Mouse (Mus musculus) layer of hippocampus, adult 9-11 months (tissue): Measurements from ENCODE around the gene Scfd2.

Experiments used
- DNase-seq: peaks from one replicate; pipeline ENCODE4 v3.0.0; 2022

The Scfd2 gene

GRCm38 (mm10) chr5:74307242-74307641 is 224.3 kb downstream of the Scfd2 start:
- no peak for DNase-seq

GRCm38 (mm10) chr5:74305533-74306189 is 225.9 kb downstream of the Scfd2 start:
- no peak for DNase-seq

- DNase-seq: no peak
Observed at GRCm38 (mm10) chr5:74304767-74305166, 226.8 kb downstream of the Scfd2 start.

GRCm38 (mm10) chr5:74302331-74302730 is 229.2 kb downstream of the Scfd2 start:
- DNase-seq: no peak

GRCm38 (mm10) chr5:74301443-74301842 is 230.1 kb downstream of the Scfd2 start:
- DNase-seq: no peak

GRCm38 (mm10) chr5:74300931-74301330 is 230.6 kb downstream of the Scfd2 start:
- no peak for DNase-seq

- no peak for DNase-seq
Observed at GRCm38 (mm10) chr5:74300140-74300539, 231.4 kb downstream of the Scfd2 start.

- DNase-seq: no peak
Observed at GRCm38 (mm10) chr5:74297113-74297512, 234.4 kb downstream of the Scfd2 start.

- DNase-seq: no peak
Observed at GRCm38 (mm10) chr5:74296096-74296495, 235.5 kb downstream of the Scfd2 start.

GRCm38 (mm10) chr5:74293513-74293912 is 238.0 kb downstream of the Scfd2 start:
- DNase-seq: no peak

GRCm38 (mm10) chr5:74292050-74292449 is 239.5 kb downstream of the Scfd2 start:
- DNase-seq: no peak

GRCm38 (mm10) chr5:74291575-74291974 is 240.0 kb downstream of the Scfd2 start:
- no peak for DNase-seq

GRCm38 (mm10) chr5:74289957-74290356 is 241.6 kb downstream of the Scfd2 start:
- no peak for DNase-seq

- DNase-seq: no peak
Observed at GRCm38 (mm10) chr5:74288206-74288605, 243.4 kb downstream of the Scfd2 start.

GRCm38 (mm10) chr5:74286301-74286700 is 245.3 kb downstream of the Scfd2 start:
- DNase-seq: no peak

- no peak for DNase-seq
Observed at GRCm38 (mm10) chr5:74285764-74286163, 245.8 kb downstream of the Scfd2 start.

GRCm38 (mm10) chr5:74285289-74285688 is 246.3 kb downstream of the Scfd2 start:
- no peak for DNase-seq

- peak; percentile 37 for DNase-seq
Observed at GRCm38 (mm10) chr5:74283545-74283944, 248.0 kb downstream of the Scfd2 start.

GRCm38 (mm10) chr5:74281480-74281879 is 250.1 kb downstream of the Scfd2 start:
- no peak for DNase-seq

- no peak for DNase-seq
Observed at GRCm38 (mm10) chr5:74279673-74280072, 251.9 kb downstream of the Scfd2 start.

GRCm38 (mm10) chr5:74278428-74278827 is 253.1 kb downstream of the Scfd2 start:
- DNase-seq: no peak

GRCm38 (mm10) chr5:74277712-74278111 is 253.8 kb downstream of the Scfd2 start:
- peak; percentile 89 for DNase-seq

GRCm38 (mm10) chr5:74277216-74277615 is 254.3 kb downstream of the Scfd2 start:
- peak; percentile 81 for DNase-seq

- no peak for DNase-seq
Observed at GRCm38 (mm10) chr5:74273313-74273712, 258.2 kb downstream of the Scfd2 start.

GRCm38 (mm10) chr5:74267736-74268369 is 263.7 kb downstream of the Scfd2 start:
- no peak for DNase-seq
